Mouse (Mus musculus): ENCODE data around the gene Zbtb5.
A peak's percentile ranks its signal among the peaks of the same experiment; 100 is the strongest.
"Not testable (repeated sequence)": the region's sequence is repeated elsewhere in the genome, so short reads cannot be mapped to it uniquely, and the experiment has no call there.

The Zbtb5 gene

DNA sequence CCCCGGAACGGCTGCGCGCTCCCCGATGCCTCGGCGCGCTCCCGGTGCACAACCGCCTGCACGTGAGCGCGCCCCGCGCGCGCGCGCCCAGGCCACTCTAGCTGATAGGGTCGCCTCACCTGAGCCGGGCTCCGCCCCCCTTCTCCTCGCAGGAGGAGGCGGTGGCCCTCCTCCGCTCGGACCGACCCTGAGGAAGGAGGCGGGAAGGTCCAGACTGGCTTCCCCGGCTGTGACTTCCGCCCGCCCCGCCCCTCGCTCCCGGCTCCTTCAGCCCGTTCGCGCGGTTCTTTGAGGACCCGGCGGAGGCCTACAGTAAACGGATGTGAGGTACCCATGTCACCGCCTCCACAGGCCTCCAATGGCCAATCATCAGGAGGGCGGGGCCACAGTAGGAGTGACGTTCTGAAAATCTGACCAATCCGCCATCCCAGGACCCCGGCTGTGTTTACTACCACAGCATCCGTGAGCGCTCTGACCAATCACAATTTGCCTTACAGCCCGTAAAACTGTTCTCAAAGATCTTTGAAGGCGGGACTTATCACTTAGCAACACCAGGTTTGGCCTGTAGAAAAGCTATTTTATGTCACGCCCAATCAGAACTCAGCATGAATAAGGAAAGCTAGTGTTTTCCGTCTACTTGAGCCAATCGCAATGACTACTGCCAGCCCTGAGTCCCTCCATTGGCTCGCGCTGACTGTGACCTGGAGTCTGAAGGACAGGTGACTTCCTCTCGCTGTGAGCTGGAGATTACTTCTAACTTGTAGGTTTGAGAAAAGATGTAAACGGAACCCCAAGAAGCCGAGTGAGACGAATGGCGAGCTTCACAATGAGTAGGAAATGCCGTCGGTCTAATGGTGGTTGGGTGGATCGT lies at the start of gene Zbtb5:
Zbtb5 (minus strand) TSS at position 308 of the 871 bp plus-strand sequence.
- ATAC-seq (ENCODE audit: low TSS enrichment), result peak; percentile 94

DNA sequence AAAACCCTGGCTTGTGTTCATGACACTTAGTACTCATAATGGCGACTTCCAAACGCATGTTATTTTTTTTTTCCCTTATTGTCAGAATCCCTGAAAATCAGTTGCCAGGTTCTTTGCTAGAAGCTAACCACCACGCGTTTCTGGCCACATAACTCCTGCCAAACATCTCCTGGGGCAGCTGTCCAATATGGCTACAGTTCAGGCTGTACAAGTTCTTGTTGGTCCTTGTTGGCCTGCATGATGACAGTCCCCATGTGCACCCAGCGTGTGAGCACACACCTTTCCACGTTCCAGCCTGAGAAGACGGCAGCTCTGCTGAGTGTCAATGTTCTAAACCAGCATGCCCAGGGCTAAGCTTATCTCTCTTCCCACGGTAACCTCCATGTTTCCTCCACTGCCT lies 43.2 kb upstream of the Zbtb5 start:
- ATAC-seq (ENCODE audit: low TSS enrichment), result 0 out of 2 replicates have a peak, but pooled peaks have one; percentile 6

DNA sequence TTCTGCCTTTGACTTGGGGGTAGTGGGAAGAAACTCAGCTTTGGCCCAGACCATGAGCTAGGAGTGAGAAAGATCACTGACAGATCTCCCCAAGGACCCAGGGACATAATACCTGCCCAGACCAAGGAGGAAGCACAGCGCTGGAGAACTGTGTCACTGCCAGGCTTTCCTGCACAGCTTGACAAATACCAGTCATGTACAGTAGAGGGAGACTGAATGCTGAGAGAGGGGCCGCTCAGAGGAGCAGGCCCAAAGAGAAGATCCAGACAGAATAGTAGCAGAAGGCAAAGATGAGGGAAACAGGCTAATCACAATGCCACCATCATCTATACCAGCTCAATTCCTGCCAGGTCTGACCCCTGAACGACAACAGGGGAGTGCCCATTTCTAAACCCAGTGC lies 42.6 kb upstream of the Zbtb5 start:
- ATAC-seq (ENCODE audit: low TSS enrichment), result peak; percentile 84

DNA sequence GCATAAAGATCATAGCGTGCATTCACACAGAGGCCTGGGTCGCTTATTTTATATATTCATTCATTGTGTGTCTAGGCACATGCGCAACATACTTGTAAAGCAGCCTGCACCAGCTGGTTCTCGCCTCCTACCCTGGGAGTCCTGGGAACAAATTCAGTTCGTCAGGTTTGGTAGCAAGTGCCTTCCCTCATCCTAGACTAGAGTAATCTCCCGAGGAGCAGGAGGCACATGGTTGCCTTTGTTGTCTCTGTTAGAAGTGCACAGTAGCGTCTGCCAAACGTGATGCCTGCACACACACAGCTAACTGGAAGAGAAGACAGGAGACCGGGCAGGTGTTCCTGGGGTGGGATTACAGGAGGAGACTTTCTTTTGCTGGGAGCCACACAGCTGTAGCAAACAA lies 35.7 kb upstream of the Zbtb5 start:
- peak; percentile 91 for ATAC-seq (ENCODE audit: low TSS enrichment)

DNA sequence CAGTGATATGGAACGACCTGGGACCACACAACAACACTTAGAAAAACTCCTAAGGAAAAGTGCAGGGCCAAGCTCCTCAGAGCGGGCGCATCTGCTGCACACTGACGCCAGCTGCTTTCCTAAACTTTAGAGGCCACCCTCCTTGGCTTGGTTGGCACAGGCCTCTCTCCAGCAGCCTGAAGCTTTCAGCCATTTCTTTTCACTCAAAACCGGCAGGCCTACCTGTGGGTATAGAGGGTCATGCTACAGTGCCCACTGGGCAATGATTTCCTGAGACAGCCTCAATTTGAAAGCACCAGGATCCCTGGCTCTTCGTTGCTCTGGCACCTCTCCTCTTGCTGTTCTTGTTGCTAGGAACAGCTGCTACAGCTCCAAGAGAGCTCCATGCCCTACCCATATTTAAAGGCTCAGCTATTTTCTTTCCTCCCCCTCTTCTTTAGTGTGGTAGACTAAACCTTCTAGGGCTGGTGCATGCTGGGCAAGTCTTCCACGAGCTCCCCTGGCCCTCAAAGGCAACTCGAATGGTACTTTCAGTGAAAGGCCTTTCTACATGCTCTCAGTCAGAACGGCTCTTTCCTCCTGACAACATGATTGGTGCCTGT lies 35.2 kb upstream of the Zbtb5 start:
- peak; percentile 92 for ATAC-seq (ENCODE audit: low TSS enrichment)

DNA sequence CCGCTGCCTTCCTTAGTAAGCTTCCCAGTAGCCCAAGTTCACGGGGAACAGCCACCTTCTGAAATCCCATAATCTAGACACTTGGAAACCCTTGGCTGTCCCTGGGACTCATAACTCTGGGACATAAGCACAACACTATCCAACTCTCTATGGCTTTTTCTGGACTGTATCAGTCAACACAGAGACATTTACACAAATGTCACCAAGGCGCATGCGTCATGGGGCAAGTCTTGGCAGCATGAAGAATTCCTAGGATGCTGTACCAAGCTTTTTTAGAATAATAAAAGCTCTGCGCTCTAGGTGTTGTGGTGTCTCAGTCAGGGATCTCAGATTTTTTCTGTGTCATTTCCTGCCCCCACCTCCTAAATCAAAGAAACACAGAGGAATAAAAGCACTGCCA lies 34.5 kb upstream of the Zbtb5 start:
- no peak for ATAC-seq (ENCODE audit: low TSS enrichment)

DNA sequence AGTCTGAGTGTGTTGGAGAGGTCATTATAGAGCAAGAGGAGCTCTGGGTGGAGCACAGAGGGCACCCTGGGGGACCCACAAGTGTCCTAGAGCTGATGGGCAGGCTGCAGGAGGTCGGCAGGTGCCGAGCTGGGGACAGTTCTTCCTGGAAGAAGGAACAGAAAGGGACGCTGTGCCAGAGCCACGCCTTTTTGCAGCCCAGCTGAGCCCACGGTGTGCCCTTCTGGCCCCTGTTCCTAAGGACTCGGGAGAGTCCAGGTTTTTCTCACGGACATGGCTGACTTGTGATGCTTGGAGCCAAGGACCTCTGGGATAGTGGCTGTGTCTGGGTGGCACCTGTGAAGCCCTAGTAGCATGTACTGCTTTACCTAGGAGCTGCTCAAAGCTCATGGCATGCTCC lies 28.6 kb upstream of the Zbtb5 start:
- no peak for ATAC-seq (ENCODE audit: low TSS enrichment)

DNA sequence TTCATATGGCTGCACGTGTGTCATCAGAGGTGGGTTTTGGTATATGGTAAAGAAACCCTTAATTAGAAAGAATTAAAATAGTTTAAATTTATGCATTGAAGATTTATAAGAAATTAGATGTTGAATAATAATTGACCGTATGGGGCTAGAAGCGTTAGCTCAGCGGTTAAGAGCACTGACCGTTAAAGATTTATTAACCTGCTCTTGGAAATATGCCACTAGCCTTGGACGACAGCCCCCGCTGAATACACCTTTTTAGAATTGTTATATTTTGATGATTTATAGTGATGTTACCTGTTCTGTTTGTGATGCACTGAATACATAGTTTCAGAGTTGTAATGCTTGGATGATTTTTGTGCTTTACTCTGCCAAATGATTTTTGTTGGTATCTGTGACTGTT lies 27.3 kb upstream of the Zbtb5 start:
- ATAC-seq (ENCODE audit: low TSS enrichment), result not testable (repeated sequence)

DNA sequence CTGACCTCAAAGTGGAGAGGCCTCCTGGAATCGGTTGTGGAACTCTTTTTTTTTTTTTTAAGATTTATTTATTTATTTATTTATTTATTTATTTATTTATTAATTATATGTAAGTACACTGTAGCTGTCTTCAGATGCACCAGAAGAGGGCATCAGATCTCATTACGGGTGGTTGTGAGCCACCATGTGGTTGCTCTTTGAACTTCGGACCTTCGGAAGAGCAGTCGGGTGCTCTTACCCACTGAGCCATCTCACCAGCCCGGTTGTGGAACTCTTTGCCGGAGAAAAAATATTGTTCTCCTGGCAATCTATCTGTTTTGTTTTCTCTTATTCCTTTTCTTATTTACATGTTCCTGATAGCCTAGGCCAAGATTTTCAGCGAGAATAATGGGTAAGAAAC lies 26.7 kb upstream of the Zbtb5 start:
- not testable (repeated sequence) for ATAC-seq (ENCODE audit: low TSS enrichment)

DNA sequence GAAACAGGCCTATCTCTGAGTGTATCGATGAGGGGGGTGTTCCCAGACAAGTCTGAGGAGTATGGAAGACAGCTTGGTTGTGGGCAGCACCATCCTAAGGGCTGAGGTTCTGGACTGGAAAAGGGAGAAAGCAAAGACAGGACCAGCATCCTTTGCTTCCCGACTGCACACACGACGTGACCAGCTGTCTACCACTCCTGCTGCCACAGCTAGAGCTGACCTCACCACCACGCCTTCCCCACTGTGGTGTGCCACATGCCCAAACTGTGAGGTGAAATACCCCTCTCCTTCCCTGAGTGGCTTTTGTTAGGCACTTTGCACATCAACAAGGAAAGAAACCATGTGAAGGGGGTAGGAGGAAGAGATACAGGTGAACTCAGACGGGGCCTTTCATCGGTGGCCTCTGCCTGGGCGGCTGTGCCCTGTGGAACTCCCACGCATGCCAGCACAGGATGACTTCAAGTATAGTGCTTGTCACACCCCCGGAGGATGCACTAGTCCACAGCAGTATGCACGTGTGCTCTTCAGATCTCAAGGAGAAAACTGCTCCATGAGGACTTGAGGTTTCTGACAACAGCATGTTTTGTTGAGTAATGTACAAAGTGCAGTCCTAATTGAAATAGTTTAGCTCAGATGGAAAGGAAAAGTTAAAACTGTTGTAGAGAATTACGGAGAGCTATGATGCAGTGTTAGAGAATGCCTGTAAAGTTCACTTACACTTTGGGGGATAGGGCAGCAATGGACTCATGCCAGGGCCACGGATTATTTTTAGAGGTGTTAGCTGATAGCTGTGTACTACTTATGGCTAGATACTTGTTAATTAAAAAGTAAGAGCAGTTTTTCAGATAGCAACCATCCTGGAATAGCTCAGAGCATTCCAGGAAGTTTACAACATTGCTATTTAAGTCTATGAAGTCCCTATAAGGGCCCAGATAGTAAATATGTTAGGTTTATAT lies 25.5 kb upstream of the Zbtb5 start:
- ATAC-seq (ENCODE audit: low TSS enrichment), result no peak

DNA sequence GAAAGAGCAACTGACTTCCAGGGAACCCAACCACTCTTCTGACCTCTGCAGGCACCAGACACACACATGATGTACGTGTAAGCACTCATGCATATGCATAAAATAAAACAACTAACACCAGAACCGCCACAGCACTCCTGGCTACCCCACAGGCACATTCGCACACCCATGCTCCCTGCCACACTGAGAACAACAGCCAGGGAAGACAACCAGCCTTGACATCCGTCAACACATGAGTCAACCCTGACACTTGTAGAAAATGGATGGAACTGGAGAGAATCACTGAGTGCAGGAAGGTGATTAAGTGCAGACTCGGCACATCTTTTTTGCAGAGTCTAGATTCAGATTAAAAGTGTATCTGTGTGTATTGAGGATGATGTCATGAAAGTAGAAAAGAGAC lies 24.4 kb upstream of the Zbtb5 start:
- no peak for ATAC-seq (ENCODE audit: low TSS enrichment)

DNA sequence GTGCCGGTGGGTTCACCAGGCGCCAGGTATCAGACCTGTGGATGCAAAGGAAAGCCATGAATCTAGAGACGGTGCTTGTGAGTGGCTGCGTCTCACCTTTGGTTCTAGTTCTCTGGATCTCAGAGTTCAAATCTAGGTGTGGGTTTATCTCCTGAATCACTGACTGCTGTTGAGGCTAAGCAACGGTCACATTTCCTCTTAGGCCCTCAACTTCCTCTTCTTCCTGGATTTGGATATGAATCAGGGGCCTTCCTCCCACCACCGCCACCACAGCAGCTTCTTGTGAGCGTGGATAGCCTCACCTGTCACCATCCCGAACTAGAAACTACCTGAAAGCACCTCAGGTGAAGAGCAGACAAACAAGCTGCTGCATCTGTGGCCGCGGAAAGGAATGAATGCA lies 23.8 kb upstream of the Zbtb5 start:
- no peak for ATAC-seq (ENCODE audit: low TSS enrichment)

DNA sequence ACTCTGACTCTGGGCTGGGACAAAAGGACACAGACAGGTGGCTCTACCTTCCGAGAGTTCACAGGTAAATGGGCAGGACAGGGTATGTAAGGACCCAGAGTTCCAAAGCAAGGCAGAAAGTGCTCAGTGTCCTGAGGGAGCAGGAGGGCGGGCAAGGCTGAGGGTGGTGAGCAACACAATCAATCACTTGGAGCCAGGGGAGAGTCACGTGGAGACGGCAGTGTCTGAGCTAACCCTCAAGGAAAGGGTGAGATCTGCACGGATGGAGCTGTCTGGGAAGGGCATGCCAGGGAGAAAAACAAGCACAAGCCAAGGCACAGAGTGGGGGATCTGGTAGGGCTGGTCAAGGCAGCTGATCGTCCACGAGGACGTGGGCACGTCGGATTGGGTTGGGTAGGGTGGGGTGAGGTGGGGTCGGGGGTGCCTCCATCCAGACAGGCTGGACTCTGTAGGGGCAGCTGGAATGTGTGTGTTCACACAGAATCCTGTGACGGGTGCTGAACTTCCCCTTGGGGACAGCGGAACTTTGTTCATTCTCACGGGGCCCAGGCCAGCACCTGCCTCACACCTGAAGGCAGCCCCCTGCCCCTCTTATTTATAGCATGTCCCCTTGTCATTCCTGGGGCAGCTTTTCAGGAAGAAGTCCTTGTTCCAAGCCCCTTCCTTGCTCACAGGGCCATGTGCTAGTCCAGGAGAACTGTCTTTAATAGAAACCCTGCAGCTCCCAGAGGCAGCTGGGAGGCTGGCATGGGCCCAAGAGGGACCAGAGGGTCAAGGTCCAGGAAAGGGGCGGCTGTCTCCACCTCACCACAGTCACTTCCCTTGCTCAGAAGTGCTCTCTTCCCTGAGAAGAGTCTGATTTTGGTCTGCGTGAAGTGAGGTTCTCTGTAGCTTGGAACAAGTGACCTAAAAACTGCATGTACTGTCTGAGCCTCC lies 22.7 kb upstream of the Zbtb5 start:
- no peak for ATAC-seq (ENCODE audit: low TSS enrichment)

DNA sequence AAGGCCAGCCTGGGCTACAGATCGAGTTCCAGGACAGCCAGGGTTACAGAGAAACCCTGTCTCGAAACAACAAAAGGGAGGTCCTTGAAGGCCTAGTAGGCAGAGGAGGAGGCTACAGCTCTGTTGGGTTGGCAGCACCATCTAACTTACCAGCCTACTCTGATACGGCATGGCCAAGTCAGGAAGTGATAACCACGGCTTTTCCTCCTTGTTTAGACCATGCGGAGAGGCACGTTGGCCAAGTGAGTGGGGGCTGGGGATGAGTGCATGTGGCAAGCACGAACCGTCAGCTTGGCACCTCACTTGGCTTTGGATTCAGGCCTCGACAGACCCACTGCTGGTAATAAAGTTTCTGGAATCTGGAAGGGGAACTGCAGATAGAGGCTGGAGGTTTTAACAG lies 20.4 kb upstream of the Zbtb5 start:
- no peak for ATAC-seq (ENCODE audit: low TSS enrichment)

DNA sequence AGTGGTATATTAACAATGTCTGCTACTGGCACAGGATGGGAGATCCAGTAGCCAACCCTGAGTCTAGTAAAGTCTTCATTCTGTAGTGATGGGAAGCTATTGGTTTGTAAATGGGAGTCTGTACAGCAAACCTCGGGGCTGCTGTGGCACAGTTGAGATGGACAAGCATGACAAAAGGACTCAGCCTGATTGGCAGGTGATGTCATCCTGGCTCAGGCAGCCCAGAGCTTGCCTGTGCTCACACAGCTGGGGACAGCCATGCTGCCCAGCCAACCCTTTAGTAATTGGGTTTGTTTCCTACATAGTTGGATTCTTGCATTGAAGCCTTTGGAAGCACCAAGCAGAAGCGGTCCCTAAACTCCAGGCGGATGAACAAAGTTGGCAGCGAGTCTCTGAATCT lies 14.2 kb upstream of the Zbtb5 start:
- no peak for ATAC-seq (ENCODE audit: low TSS enrichment)

DNA sequence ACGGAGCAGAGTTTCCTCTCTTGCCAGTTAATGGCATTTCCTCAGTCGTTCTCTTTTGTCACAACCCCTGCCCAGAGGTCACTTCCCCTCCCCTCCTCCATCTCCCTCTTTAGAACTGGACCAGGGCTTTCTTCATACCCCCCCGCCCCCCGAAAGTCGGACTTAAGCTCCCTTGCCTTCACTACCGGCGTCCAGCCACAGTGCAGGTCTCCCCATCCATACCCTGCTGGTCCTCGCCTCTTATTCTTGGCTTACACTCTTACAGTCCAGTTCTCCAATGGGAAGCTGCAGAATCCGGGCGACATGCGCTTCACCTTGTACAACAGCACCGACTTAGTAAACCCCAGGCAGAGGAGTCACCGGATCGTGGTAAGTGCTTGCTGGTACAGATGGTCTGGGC lies 6.8 kb upstream of the Zbtb5 start:
- peak; percentile 24; the same call in 1 of the 2 replicates for ATAC-seq (ENCODE audit: low TSS enrichment)

DNA sequence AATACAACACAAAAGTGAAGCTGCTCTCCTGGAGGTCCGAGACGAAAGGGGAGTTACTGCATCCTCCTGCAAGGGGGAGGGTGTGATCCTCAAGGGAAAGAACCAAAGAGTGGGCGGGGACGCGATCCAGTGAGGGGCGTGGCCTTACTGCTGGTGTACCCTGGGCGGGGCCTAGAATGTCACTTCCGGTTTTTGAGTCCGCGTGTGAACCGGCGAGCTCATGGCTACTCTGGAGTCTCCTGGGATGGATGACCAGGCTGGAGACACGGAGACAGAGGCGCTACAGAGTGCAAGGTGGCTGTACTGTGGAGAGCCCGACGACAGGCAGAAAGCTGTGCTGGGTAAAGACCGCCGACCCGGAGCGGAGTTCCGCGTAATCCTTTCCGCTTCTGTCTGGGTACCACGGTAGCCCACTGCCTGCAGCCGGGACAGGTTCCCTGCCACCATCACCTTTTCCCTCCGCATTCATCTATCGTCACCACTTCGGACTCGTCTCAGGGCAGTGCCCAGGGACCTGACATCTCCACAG lies 6.3 kb upstream of the Zbtb5 start, which contains the start of gene Polr1e:
Polr1e (plus strand) TSS at position 132 of the 529 bp plus-strand sequence.
- peak; percentile 85 for ATAC-seq (ENCODE audit: low TSS enrichment)

DNA sequence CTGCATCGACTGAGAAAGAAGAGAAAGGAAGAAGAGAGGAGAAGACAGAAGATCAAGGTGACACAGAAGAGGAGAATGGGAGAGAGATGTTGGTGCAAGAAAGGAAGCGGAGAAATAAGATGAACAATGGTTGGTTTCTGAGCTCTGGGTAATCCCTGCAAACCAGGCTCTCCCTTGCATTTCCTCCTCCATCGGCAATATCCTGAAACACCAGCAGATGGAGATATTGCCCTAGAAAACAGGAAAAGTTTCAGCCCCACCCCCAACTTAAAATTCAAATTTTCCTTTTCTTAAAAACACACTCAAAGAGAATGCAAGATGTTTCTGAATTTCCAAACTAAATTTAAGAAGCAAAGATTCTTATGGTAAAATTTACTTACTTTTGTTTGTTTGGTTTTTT lies 3.4 kb upstream of the Zbtb5 start:
- ATAC-seq (ENCODE audit: low TSS enrichment), result no peak

DNA sequence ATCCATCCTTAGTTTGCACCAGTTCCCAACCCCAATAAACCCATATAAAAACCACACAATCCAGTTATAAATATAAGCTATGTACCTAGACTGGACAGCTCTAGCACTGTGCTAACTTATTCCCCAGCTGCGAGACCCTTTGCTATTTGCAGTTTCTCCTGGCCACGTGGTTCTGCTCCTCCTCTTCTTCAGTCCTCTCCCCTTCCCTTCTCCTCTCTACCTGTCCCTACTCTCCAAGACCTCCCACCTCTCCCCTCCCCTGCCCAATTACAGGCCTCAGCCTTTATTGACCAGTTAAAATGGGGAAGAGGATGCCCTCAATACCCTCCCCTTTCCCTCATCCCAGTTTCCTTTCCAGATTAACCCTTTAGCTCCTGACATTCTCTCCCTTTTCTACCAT lies 1.3 kb upstream of the Zbtb5 start:
- no peak for ATAC-seq (ENCODE audit: low TSS enrichment)

DNA sequence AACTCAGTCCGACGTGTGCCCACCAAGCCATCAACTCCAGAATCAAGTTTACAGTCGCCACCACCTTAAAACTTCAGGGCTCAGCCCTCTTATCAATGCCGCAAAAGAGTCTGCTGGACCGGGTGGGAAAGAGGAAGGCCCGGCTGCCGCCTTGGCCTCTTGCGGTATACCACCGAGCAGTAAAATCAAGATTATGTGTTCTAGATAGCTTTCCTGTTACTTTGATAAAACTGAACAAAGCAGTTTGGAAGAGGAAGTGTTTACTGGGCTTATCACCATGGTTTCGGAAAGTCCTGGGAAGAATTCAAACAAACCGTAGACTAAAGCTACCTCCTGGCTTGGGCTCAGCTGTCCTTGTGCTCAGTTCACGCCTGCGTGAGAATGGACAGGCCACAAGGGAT lies 819 bp upstream of the Zbtb5 start:
- no peak for ATAC-seq (ENCODE audit: low TSS enrichment)

DNA sequence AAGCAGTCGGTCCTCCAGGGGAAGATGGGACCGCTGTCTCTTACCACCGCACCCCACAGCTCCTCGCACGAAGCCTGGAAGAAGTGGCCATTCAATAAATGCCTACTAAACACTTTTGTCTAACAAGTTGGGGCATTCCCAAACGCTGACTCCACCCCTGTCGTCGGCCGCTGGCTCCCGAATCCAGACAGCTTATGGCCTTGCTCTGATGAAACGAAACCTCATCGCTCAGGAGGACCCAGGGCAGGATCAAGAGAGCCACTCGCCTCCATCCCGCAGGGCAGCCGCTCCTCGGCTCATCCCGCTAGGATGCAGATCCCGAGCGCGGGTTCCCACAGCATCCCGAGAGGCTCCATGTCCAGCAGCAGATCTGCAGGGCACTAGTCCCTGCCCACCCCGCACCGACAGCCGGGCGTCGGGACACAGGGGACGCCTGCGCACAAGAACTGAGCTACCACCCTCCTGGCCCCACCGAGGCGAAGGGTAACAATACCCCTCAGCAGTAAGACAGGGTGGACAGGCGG lies 569 bp downstream of the Zbtb5 start:
- peak; percentile 38 for ATAC-seq (ENCODE audit: low TSS enrichment)
